Mouse (Mus musculus) inflammation-experienced regulatory T-cells, adult 6 months (primary cell): ENCODE results near the gene Sipa1l2. TPM values are rescaled to one million over a fixed set of nuclear protein-coding genes. Genes with fewer than 3 reads are reported as not detected.
A peak's percentile ranks its signal among the peaks of the same experiment; 100 is the strongest.

Experiments used
- ATAC-seq: one replicate; pipeline ENCODE4 v1.8.0; 2017
- polyA plus RNA-seq, 3 experiments: library from polyadenylated mRNA; unstranded; fragments of 100-300 nt; shearing (Covaris generic); gene quantifications; one replicate each; pipeline ENCODE4 v1.2.1; 2017

Gene Sipa1l2
- 1 to 10 TPM in 2 of 3 experiments, under 1 TPM in 1; 0.39 to 2.2 (median 2.0) TPM for polyA plus RNA-seq

GRCm38 (mm10) chr8:125569533-125570365, at the start of gene Sipa1l2:
Gene Sipa1l2, minus strand, starts transcription at chr8:125569808.
- ATAC-seq: peak; percentile 69

GRCm38 (mm10) chr8:125618543-125619335, 49.1 kb upstream of the Sipa1l2 start:
- no peak for ATAC-seq

GRCm38 (mm10) chr8:125616935-125617334, 47.3 kb upstream of the Sipa1l2 start:
- ATAC-seq: no peak

GRCm38 (mm10) chr8:125616039-125616438, 46.4 kb upstream of the Sipa1l2 start:
- ATAC-seq: no peak

- no peak for ATAC-seq
Observed at GRCm38 (mm10) chr8:125613552-125613951, 43.9 kb upstream of the Sipa1l2 start.

- ATAC-seq: no peak
Observed at GRCm38 (mm10) chr8:125611799-125612560, 42.4 kb upstream of the Sipa1l2 start.

- no peak for ATAC-seq
Observed at GRCm38 (mm10) chr8:125611024-125611798, 41.6 kb upstream of the Sipa1l2 start.

- no peak for ATAC-seq
Observed at GRCm38 (mm10) chr8:125609737-125610136, 40.1 kb upstream of the Sipa1l2 start.

GRCm38 (mm10) chr8:125607714-125608223, 38.2 kb upstream of the Sipa1l2 start:
- ATAC-seq: no peak

GRCm38 (mm10) chr8:125606937-125607336, 37.3 kb upstream of the Sipa1l2 start:
- ATAC-seq: no peak

GRCm38 (mm10) chr8:125604817-125605512, 35.4 kb upstream of the Sipa1l2 start:
- no peak for ATAC-seq

GRCm38 (mm10) chr8:125604213-125604816, 34.7 kb upstream of the Sipa1l2 start:
- ATAC-seq: no peak

- no peak for ATAC-seq
Observed at GRCm38 (mm10) chr8:125603312-125603840, 33.8 kb upstream of the Sipa1l2 start.

GRCm38 (mm10) chr8:125600033-125600686, 30.6 kb upstream of the Sipa1l2 start:
- ATAC-seq: no peak

- ATAC-seq: no peak
Observed at GRCm38 (mm10) chr8:125595571-125596508, 26.2 kb upstream of the Sipa1l2 start.

- ATAC-seq: no peak
Observed at GRCm38 (mm10) chr8:125590363-125590762, 20.8 kb upstream of the Sipa1l2 start.

- no peak for ATAC-seq
Observed at GRCm38 (mm10) chr8:125586587-125586986, 17.0 kb upstream of the Sipa1l2 start.

- no peak for ATAC-seq
Observed at GRCm38 (mm10) chr8:125584276-125584675, 14.7 kb upstream of the Sipa1l2 start.

GRCm38 (mm10) chr8:125580426-125580825, 10.8 kb upstream of the Sipa1l2 start:
- ATAC-seq: no peak
